Mouse (Mus musculus): ENCODE results near the gene Ccdc87. TPM values are rescaled to one million over a fixed set of nuclear protein-coding genes. Genes with fewer than 3 reads are reported as not detected.

The Ccdc87 gene
- polyA plus RNA-seq, 1 experiment = not detected

DNA sequence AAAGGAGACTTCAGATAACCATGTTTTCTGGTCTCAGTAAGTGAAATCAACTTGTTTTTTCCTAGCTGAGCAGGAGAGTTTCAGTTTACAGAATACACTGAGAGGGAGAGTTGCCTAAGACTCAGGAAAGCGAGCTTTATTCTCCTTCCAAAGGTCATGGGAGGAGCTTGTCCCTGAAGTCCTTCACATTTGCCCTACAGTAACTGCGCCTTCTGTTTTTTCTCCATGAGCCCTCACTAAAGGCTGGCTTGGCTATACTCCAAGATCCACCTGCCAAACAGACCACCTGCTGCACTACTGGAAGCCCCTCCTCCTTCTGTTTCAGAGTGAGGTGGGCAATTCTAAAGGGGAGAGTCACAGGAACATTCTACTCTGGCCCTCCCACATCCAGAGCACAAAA lies 3.1 kb upstream of the Ccdc87 start:
- no peaks in the 10 kb centered on the region for H3K4me1 ChIP-seq (ENCODE audit: control insufficient read depth, insufficient read depth, low read length)

DNA sequence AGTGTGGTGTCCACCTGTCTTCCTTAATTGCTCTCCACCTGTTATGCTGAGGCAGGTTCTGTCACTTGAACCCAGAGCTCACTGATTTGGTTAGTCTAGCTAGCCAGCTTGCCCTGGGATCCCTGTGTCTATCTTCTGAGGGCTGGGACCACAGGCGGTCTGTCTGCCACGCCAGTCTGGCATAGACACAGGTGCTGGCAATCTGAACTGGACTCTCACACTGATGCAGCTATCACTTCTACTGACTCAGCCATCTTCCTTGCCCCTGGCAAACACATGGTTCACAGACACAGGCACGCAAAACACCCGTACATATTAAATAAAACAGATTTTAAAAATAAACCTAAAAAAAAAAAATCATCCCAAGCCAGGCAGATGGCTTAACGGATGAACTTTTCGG lies 2.1 kb upstream of the Ccdc87 start:
- Histone ChIP-seq H3K9ac (ENCODE audit: low read depth, poor library complexity, severe bottlenecking) (no peak overlapping the region), H3K27ac (ENCODE audit: insufficient read depth, low read length) (no peak overlapping the region), H3K9me3 (replicated peaks; ENCODE audit: control insufficient read depth, insufficient read depth, low read length, poor library complexity, severe bottlenecking) (no peaks in the 10 kb centered on the region), H3K4me3 (ENCODE audit: low read depth, low read length) (no peak overlapping the region), H3K4me1 (ENCODE audit: control insufficient read depth, insufficient read depth, low read length) (no peaks in the 10 kb centered on the region), H3K36me3 (ENCODE audit: control insufficient read depth, insufficient read depth, low read length, poor library complexity, severe bottlenecking) (no peaks in the 10 kb centered on the region), H3K27me3 (ENCODE audit: control insufficient read depth, insufficient read depth, low read length, poor library complexity, severe bottlenecking) (no peaks in the 10 kb centered on the region)
- TF ChIP-seq CTCF (IDR thresholded peaks at IDR 0.05; ENCODE audit: low read depth, low read length) (no peak), POLR2A (IDR thresholded peaks at IDR 0.05; ENCODE audit: insufficient read depth, low read length) (no peak), EP300 (IDR thresholded peaks at IDR 0.05; ENCODE audit: insufficient read depth, low read depth, low read length) (no peak)

More for the DNA sequence above, 3.1 kb upstream of the Ccdc87 start:
- H3K9me3 ChIP-seq (replicated peaks; ENCODE audit: control insufficient read depth, insufficient read depth, low read length, poor library complexity, severe bottlenecking) = no peaks in the 10 kb centered on the region
- H3K27me3 ChIP-seq (ENCODE audit: control insufficient read depth, insufficient read depth, low read length, poor library complexity, severe bottlenecking) = no peaks in the 10 kb centered on the region
- peak overlapping the region; percentile 37 for H3K27ac ChIP-seq (ENCODE audit: insufficient read depth, low read length)
- no peak overlapping the region for H3K9ac ChIP-seq (ENCODE audit: low read depth, poor library complexity, severe bottlenecking)
- H3K4me3 ChIP-seq (ENCODE audit: low read depth, low read length) = no peak overlapping the region
- TF ChIP-seq EP300 (IDR thresholded peaks at IDR 0.05; ENCODE audit: insufficient read depth, low read depth, low read length) (no peak), CTCF (IDR thresholded peaks at IDR 0.05; ENCODE audit: low read depth, low read length) (no peak), POLR2A (IDR thresholded peaks at IDR 0.05; ENCODE audit: insufficient read depth, low read length) (no peak)
- no peaks in the 10 kb centered on the region for H3K36me3 ChIP-seq (ENCODE audit: control insufficient read depth, insufficient read depth, low read length, poor library complexity, severe bottlenecking)

DNA sequence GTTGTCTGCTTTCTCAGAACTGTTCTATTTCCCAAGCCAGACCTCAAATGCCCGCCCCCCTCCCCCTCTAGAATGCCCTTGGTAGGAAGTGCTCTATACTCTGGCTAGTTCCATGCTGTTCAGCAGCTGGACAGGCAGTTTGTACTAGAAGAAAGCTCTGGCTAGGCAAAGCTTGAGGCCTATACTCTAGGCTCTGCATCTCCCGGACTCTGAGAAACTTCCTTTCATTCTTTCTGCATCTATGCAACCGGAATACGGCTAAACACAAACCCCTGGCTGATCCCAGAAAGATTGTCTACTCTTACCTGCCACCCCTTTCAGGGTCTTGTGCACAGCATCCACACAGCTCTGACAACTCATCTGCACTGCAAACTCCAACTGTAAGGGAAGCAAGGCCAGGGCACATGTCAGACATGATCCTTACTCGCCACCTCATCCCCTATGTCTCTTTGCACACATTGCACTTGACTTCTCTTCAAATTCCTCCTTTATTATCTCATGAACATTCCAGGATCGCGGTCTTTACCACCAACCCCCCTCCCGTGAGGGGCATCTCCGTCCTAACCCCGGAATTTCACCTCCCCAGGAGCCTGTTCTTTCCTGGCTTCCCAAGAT lies 533 bp upstream of the Ccdc87 start:
- H3K36me3 ChIP-seq (ENCODE audit: control insufficient read depth, insufficient read depth, low read length, poor library complexity, severe bottlenecking) = no peaks in the 10 kb centered on the region
- no peaks in the 10 kb centered on the region for H3K9me3 ChIP-seq (replicated peaks; ENCODE audit: control insufficient read depth, insufficient read depth, low read length, poor library complexity, severe bottlenecking)
- H3K9ac ChIP-seq (ENCODE audit: low read depth, poor library complexity, severe bottlenecking) = peak overlapping the region; percentile 59
- peak overlapping the region; percentile 74 for H3K4me3 ChIP-seq (ENCODE audit: low read depth, low read length)
- H3K4me1 ChIP-seq (ENCODE audit: control insufficient read depth, insufficient read depth, low read length) = no peaks in the 10 kb centered on the region
- no peak for TF ChIP-seq CTCF (IDR thresholded peaks at IDR 0.05; ENCODE audit: low read depth, low read length)
- TF ChIP-seq EP300 (IDR thresholded peaks at IDR 0.05; ENCODE audit: insufficient read depth, low read depth, low read length) = no peak
- H3K27me3 ChIP-seq (ENCODE audit: control insufficient read depth, insufficient read depth, low read length, poor library complexity, severe bottlenecking) = no peaks in the 10 kb centered on the region
- H3K27ac ChIP-seq (ENCODE audit: insufficient read depth, low read length) = no peak overlapping the region

DNA sequence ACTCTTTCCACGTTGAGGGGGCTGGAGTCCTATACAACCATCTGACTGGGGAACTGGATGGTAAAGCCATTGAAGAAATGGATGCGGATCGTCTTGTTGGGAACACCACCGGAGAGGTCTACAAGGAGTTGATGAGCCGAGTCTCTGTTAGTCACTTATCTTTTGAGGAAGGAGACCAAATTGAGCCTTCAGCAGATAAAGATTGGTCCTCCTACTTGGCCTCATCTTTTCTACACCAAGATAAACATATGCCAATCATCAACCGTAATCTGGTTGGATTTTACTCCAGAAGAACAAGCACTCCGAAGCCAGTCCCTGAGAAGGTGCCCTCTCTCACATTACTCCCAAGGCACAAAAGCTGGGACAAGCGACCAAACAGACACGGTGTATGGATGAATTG lies 1.7 kb downstream of the Ccdc87 start:
- Histone ChIP-seq H3K9ac (ENCODE audit: low read depth, poor library complexity, severe bottlenecking) (no peak overlapping the region), H3K4me1 (ENCODE audit: control insufficient read depth, insufficient read depth, low read length) (no peaks in the 10 kb centered on the region), H3K9me3 (replicated peaks; ENCODE audit: control insufficient read depth, insufficient read depth, low read length, poor library complexity, severe bottlenecking) (no peaks in the 10 kb centered on the region), H3K27ac (ENCODE audit: insufficient read depth, low read length) (no peak overlapping the region), H3K4me3 (ENCODE audit: low read depth, low read length) (no peak overlapping the region), H3K27me3 (ENCODE audit: control insufficient read depth, insufficient read depth, low read length, poor library complexity, severe bottlenecking) (no peaks in the 10 kb centered on the region), H3K36me3 (ENCODE audit: control insufficient read depth, insufficient read depth, low read length, poor library complexity, severe bottlenecking) (no peaks in the 10 kb centered on the region)
- TF ChIP-seq CTCF (IDR thresholded peaks at IDR 0.05; ENCODE audit: low read depth, low read length) (no peak), EP300 (IDR thresholded peaks at IDR 0.05; ENCODE audit: insufficient read depth, low read depth, low read length) (no peak), POLR2A (IDR thresholded peaks at IDR 0.05; ENCODE audit: insufficient read depth, low read length) (no peak)

DNA sequence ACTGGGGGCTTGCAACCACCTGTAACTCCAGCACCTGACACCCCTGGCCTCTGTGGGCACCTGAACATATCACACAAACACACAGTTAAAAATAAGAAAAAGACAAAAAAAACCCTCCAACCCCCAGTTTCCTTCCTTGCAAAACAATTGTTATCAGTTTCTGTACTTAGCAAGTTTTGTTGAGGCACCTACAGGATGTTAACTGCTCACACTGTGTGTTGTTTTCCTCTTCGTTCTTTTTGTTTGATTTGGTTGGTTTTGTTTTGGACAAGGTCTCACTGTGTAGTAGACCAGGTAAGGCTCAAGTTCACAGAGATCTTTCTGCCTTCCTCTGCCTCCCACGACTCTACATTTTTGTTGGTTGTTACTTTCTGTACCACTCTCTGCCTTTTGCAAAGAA lies 3.4 kb downstream of the Ccdc87 start:
- Histone ChIP-seq H3K9me3 (replicated peaks; ENCODE audit: control insufficient read depth, insufficient read depth, low read length, poor library complexity, severe bottlenecking) (no peaks in the 10 kb centered on the region), H3K27me3 (ENCODE audit: control insufficient read depth, insufficient read depth, low read length, poor library complexity, severe bottlenecking) (no peaks in the 10 kb centered on the region), H3K4me1 (ENCODE audit: control insufficient read depth, insufficient read depth, low read length) (no peaks in the 10 kb centered on the region), H3K9ac (ENCODE audit: low read depth, poor library complexity, severe bottlenecking) (no peak overlapping the region), H3K27ac (ENCODE audit: insufficient read depth, low read length) (no peak overlapping the region), H3K4me3 (ENCODE audit: low read depth, low read length) (no peak overlapping the region), H3K36me3 (ENCODE audit: control insufficient read depth, insufficient read depth, low read length, poor library complexity, severe bottlenecking) (no peaks in the 10 kb centered on the region)
- no peak for TF ChIP-seq EP300 (IDR thresholded peaks at IDR 0.05; ENCODE audit: insufficient read depth, low read depth, low read length)
- no peak for TF ChIP-seq POLR2A (IDR thresholded peaks at IDR 0.05; ENCODE audit: insufficient read depth, low read length)

DNA sequence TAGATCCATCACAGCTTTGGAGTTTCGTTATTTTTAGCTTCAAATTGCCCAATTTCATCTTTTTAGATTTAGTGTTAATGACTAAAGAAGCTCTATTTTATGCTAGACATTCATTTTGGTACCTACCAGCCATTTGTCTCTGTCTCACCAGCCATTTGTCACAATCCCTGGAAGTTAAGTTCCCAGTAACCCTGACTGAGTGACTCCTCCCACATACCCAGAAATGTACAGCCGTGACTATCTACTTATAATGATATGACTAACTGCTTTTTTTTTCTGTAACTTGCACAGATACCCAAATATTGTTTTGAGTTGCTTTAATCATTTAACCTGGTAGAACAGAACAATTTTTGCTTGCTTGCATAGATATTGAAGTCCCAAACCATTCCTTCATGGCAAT lies 6.7 kb downstream of the Ccdc87 start:
- Histone ChIP-seq H3K4me1 (ENCODE audit: control insufficient read depth, insufficient read depth, low read length) (peaks cover 3% of the 10 kb centered on the region), H3K27me3 (ENCODE audit: control insufficient read depth, insufficient read depth, low read length, poor library complexity, severe bottlenecking) (no peaks in the 10 kb centered on the region), H3K36me3 (ENCODE audit: control insufficient read depth, insufficient read depth, low read length, poor library complexity, severe bottlenecking) (no peaks in the 10 kb centered on the region), H3K27ac (ENCODE audit: insufficient read depth, low read length) (no peak overlapping the region), H3K9me3 (replicated peaks; ENCODE audit: control insufficient read depth, insufficient read depth, low read length, poor library complexity, severe bottlenecking) (no peaks in the 10 kb centered on the region), H3K4me3 (ENCODE audit: low read depth, low read length) (no peak overlapping the region), H3K9ac (ENCODE audit: low read depth, poor library complexity, severe bottlenecking) (no peak overlapping the region)
- TF ChIP-seq CTCF (IDR thresholded peaks at IDR 0.05; ENCODE audit: low read depth, low read length) (no peak), POLR2A (IDR thresholded peaks at IDR 0.05; ENCODE audit: insufficient read depth, low read length) (no peak), EP300 (IDR thresholded peaks at IDR 0.05; ENCODE audit: insufficient read depth, low read depth, low read length) (no peak)
